9 mouse cellular contexts compared by ENCODE assay signal in genomic region chr17:26918343-26918742, GRCm38 (mm10). TPM values are rescaled to one million over a fixed set of nuclear protein-coding genes. Genes with fewer than 3 reads are reported as not detected.
A peak's percentile ranks its signal among the peaks of the same experiment; 100 is the strongest.
DNase-seq lines count a peak whose midpoint lies in the region; ATAC-seq and TF ChIP-seq lines count a peak whose summit lies in the region.
"Had no signal": no experiment of that assay in that cellular context is flagged by ENCODE, and none has a peak within 500 bp of the region (broad histone marks: within the 10 kb centered on the region; RNA-seq: fewer than 3 reads in every experiment).

No protein-coding gene starts in this region.

- H3K27me3 ChIP-seq in heart, embryonic 14.5 days (ENCODE audit: control insufficient read depth, insufficient read depth, low read length) = no peaks in the 10 kb centered on the region
- H3K27me3 ChIP-seq in CH12.LX (replicated peaks) = no peaks in the 10 kb centered on the region
- no peaks in the 10 kb centered on the region for H3K27me3 ChIP-seq in forebrain, embryonic 11.5 days (ENCODE audit: control insufficient read depth, insufficient read depth, low read length)
- no peaks in the 10 kb centered on the region for H3K27me3 ChIP-seq in limb, embryonic 14.5 days (ENCODE audit: control insufficient read depth, insufficient read depth, low read length)
- no peaks in the 10 kb centered on the region for H3K27me3 ChIP-seq in cerebellum, adult 2 months (ENCODE audit: control insufficient read depth, insufficient read depth, low read length)

- no peak for TF ChIP-seq POLR2A in CH12.LX (IDR thresholded peaks at IDR 0.05; ENCODE audit: low read depth, low read length)
- no peak for TF ChIP-seq POLR2A in limb, embryonic 14.5 days (IDR thresholded peaks at IDR 0.05; ENCODE audit: borderline replicate concordance, extremely low read depth, insufficient read depth, insufficient read length)
- TF ChIP-seq POLR2A in cerebellum, adult 2 months (IDR thresholded peaks at IDR 0.05; ENCODE audit: borderline replicate concordance, insufficient read depth, low read length) = no peak

- 72% methylated on average over 2 of the region's 2 CpGs for WGBS in heart, embryonic 14.5 days
- 72% methylated on average over 2 of the region's 2 CpGs for WGBS in forebrain, embryonic 11.5 days
- WGBS in limb, embryonic 14.5 days = 79% methylated on average over 2 of the region's 2 CpGs
- WGBS in cerebellum, adult 2 months = 76% methylated on average over 2 of the region's 2 CpGs

- peak overlapping the region; percentile 9 to 64; a peak in 2 of 4 replicates for H3K4me3 ChIP-seq in heart, embryonic 14.5 days (ENCODE audit: control insufficient read depth in 1 of 2, insufficient read depth in 1 of 2, low read depth in 1 of 2, low read length in 2 of 2)
- H3K4me3 ChIP-seq in CH12.LX (replicated peaks in 1 of 3; ENCODE audit: low read depth in 2 of 3, low read length in 2 of 3, poor library complexity in 1 of 3) = peak overlapping the region; percentile 35 to 94 (median 83)
- H3K4me3 ChIP-seq in forebrain, embryonic 11.5 days (ENCODE audit: low read depth, low read length) = peak overlapping the region; percentile 65
- H3K4me3 ChIP-seq in limb, embryonic 14.5 days (replicated peaks; ENCODE audit: low read length) = peak overlapping the region; percentile 17
- H3K4me3 ChIP-seq in cerebellum, adult 2 months (replicated peaks; ENCODE audit: insufficient read depth, low read depth, low read length) = no peak overlapping the region

- no peak for ATAC-seq in heart, embryonic 14.5 days (ENCODE audit: insufficient number of reproducible peaks, insufficient read depth, low FRiP score, low read depth)
- ATAC-seq in forebrain, embryonic 11.5 days (replicated peaks; ENCODE audit: low FRiP score) = no peak
- no peak for ATAC-seq in limb, embryonic 14.5 days (ENCODE audit: low FRiP score, low read depth)

- no peak for TF ChIP-seq CTCF in CH12.LX (conservative IDR thresholded peaks at IDR 0.05 in 1 of 2, IDR thresholded peaks at IDR 0.05 in 1 of 2; ENCODE audit: low read depth in 2 of 2, low read length in 2 of 2)
- no peak for TF ChIP-seq CTCF in cerebellum, adult 2 months (IDR thresholded peaks at IDR 0.05; ENCODE audit: borderline replicate concordance, insufficient read depth, low read depth, low read length)

- no peaks in the 10 kb centered on the region for H3K9me3 ChIP-seq in heart, embryonic 14.5 days (ENCODE audit: control insufficient read depth, low read length)
- H3K9me3 ChIP-seq in CH12.LX (replicated peaks; ENCODE audit: low read length) = no peaks in the 10 kb centered on the region
- H3K9me3 ChIP-seq in forebrain, embryonic 11.5 days (ENCODE audit: control insufficient read depth, low read length) = no peaks in the 10 kb centered on the region
- H3K9me3 ChIP-seq in limb, embryonic 14.5 days (ENCODE audit: control insufficient read depth, low read length) = no peaks in the 10 kb centered on the region

- H3K4me2 ChIP-seq in heart, embryonic 14.5 days (ENCODE audit: low read length) = peak overlapping the region; percentile 67
- peak overlapping the region; percentile 96 for H3K4me2 ChIP-seq in CH12.LX (ENCODE audit: insufficient read depth, low read depth, poor library complexity, severe bottlenecking)
- peak overlapping the region; percentile 59 for H3K4me2 ChIP-seq in forebrain, embryonic 11.5 days (ENCODE audit: low read depth, low read length, severe bottlenecking)
- peak overlapping the region; percentile 57 for H3K4me2 ChIP-seq in limb, embryonic 14.5 days (replicated peaks; ENCODE audit: low read depth, low read length, severe bottlenecking)

- no peak for DNase-seq in heart, postnatal 14 days
- no peak for DNase-seq in CH12.LX (ENCODE audit: extremely low read depth)
- DNase-seq in forebrain, embryonic 11.5 days (ENCODE audit: low spot score) = no peak
- no peak for DNase-seq in limb, embryonic 14.5 days (ENCODE audit: low spot score)
- DNase-seq in thymus, postnatal 0 days (ENCODE audit: low spot score) = no peak
- DNase-seq in layer of hippocampus, adult 11-12 months (ENCODE audit: low spot score) = no peak
- DNase-seq in cerebellum, adult 2 months = no peak
- DNase-seq: kidney, postnatal 25 days had no signal

- H3K27ac ChIP-seq in heart, embryonic 14.5 days (replicated peaks in 1 of 2; ENCODE audit: control insufficient read depth in 1 of 2, insufficient read depth in 1 of 2, low read depth in 2 of 2, low read length in 2 of 2) = no peak overlapping the region
- H3K27ac ChIP-seq in CH12.LX (ENCODE audit: insufficient read depth, low read depth) = no peak overlapping the region
- no peak overlapping the region for H3K27ac ChIP-seq in forebrain, embryonic 11.5 days (ENCODE audit: low read depth, low read length)
- no peak overlapping the region for H3K27ac ChIP-seq in limb, embryonic 14.5 days (replicated peaks; ENCODE audit: low read depth, low read length)
- H3K27ac ChIP-seq in cerebellum, adult 2 months (ENCODE audit: insufficient read depth, low read length) = no peak overlapping the region

- in situ Hi-C loops in CH12.LX (cut with MboI; ENCODE audit: low pct_ligation_motif_present, low pct_unique_long_range_greater_than_20kb, low sequenced_read_pairs) = no loop called here

- H3K9ac ChIP-seq in heart, embryonic 14.5 days (ENCODE audit: low read length) = peak overlapping the region; percentile 16; the same call in 1 of the 2 replicates
- H3K9ac ChIP-seq in CH12.LX (ENCODE audit: insufficient read depth, low read depth) = peak overlapping the region; percentile 60; the same call in 1 of the 2 replicates
- peak overlapping the region; percentile 35; the same call in 1 of the 2 replicates for H3K9ac ChIP-seq in forebrain, embryonic 11.5 days (ENCODE audit: low read length)
- H3K9ac ChIP-seq in limb, embryonic 14.5 days (ENCODE audit: low read depth, low read length, severe bottlenecking) = no peak overlapping the region

- TF ChIP-seq RAD21 in CH12.LX (IDR thresholded peaks at IDR 0.05; ENCODE audit: low read depth, low read length) = no peak

- H3K36me3 ChIP-seq in heart, embryonic 14.5 days (ENCODE audit: control insufficient read depth, insufficient read depth, low read length) = peaks cover 18% of the 10 kb centered on the region
- H3K36me3 ChIP-seq in CH12.LX (replicated peaks in 1 of 2; ENCODE audit: control insufficient read depth in 1 of 2, insufficient read depth in 1 of 2, low read length in 1 of 2) = peaks cover 18 to 22% of the 10 kb centered on the region in 2 experiments
- no peaks in the 10 kb centered on the region for H3K36me3 ChIP-seq in forebrain, embryonic 11.5 days (ENCODE audit: control insufficient read depth, insufficient read depth, low read length)
- H3K36me3 ChIP-seq in limb, embryonic 14.5 days (ENCODE audit: control insufficient read depth, insufficient read depth, low read length) = peaks cover 8% of the 10 kb centered on the region

- intact Hi-C loops in heart, postnatal 14 days (cut with DNase I) = loop anchor here (10.0 kb wide), 1 partner anchor 56 kb away; the partner anchor contains the start of gene Zbtb9

- H3K4me1 ChIP-seq in heart, embryonic 14.5 days (ENCODE audit: control insufficient read depth in 2 of 2, insufficient read depth in 2 of 2, low read length in 2 of 2) = peaks cover 4 to 6% of the 10 kb centered on the region in 2 experiments; a peak in 2 of 4 replicates
- H3K4me1 ChIP-seq in CH12.LX (ENCODE audit: control insufficient read depth in 1 of 2, insufficient read depth in 2 of 2) = peaks cover 0 to 14% of the 10 kb centered on the region in 2 experiments; a peak in 2 of 4 replicates
- peaks cover 2% of the 10 kb centered on the region; the same call in 1 of the 2 replicates for H3K4me1 ChIP-seq in forebrain, embryonic 11.5 days (replicated peaks; ENCODE audit: control insufficient read depth, insufficient read depth, low read length)
- H3K4me1 ChIP-seq in limb, embryonic 14.5 days (ENCODE audit: control insufficient read depth, insufficient read depth, low read length) = no peaks in the 10 kb centered on the region
- no peaks in the 10 kb centered on the region for H3K4me1 ChIP-seq in cerebellum, adult 2 months (ENCODE audit: control insufficient read depth, insufficient read depth, low read length)

- no peak for TF ChIP-seq EP300 in CH12.LX (IDR thresholded peaks at IDR 0.05; ENCODE audit: low read length)

- H3K79me2 ChIP-seq in CH12.LX (replicated peaks; ENCODE audit: control insufficient read depth, extremely low read depth, insufficient read depth, poor library complexity, severe bottlenecking) = peaks cover 35% of the 10 kb centered on the region

- dilution Hi-C loops in CH12.LX (cut with MboI; ENCODE audit: extremely low pct_ligation_motif_present, extremely low pct_unique_long_range_greater_than_20kb, low sequenced_read_pairs) = no loop called here

RNA-seq across cellular contexts. Expression of gene Kifc5b, which starts 1.5 kb away (rescaled TPM):
- 4.2 and 5.0 TPM in 2 replicates for polyA plus RNA-seq in heart, embryonic 14.5 days (2014; fragmentation: Nextera tagmentation; extraction: Ambion mirVana)
- 1 to 10 TPM; 1.3 to 2.6 TPM for total RNA-seq in heart, postnatal 14 days (2021)
- total RNA-seq in CH12.LX (2012; rRNA removed) (19.1 and 22.2 TPM in 2 replicates), CH12.LX (2014; rRNA removed) (11.4 and 12.1 TPM in 2 replicates)
- 26.9 and 32.0 TPM in 2 replicates for polyA plus RNA-seq in CH12.LX (2012; ENCODE audit: insufficient read length, low read depth)
- 11.1 and 11.3 TPM in 2 replicates for polyA plus RNA-seq in forebrain, embryonic 11.5 days (2014; fragmentation: Nextera tagmentation; extraction: Ambion mirVana)
- 23.7 TPM in 2 replicates for polyA plus RNA-seq in limb, embryonic 14.5 days (2012; rRNA removed)
- 4.9 and 5.9 TPM in 2 replicates for polyA plus RNA-seq in limb, embryonic 14.5 days (2014; fragmentation: Nextera tagmentation; extraction: Ambion mirVana)
- polyA plus RNA-seq in thymus, postnatal 0 days (2015; fragmentation: Nextera tagmentation; extraction: Ambion mirVana) = 4.2 and 5.8 TPM in 2 replicates
- polyA plus RNA-seq in cerebellum, adult 2 months (2012; rRNA removed) = 5.9 and 6.6 TPM in 2 replicates

RNA-seq across cellular contexts. Expression of gene Phf1, which starts 14.5 kb away (rescaled TPM):
- polyA plus RNA-seq in heart, embryonic 14.5 days (2014; fragmentation: Nextera tagmentation; extraction: Ambion mirVana) = 5.2 and 8.0 TPM in 2 replicates
- total RNA-seq in heart, postnatal 14 days (2021) = 10 to 100 TPM in 1 of 2 experiments, 1 to 10 TPM in 1; 10.0 to 10.6 TPM
- 3.3 and 4.1 TPM in 2 replicates for total RNA-seq in CH12.LX (2012; rRNA removed)
- 1.5 and 1.7 TPM in 2 replicates for total RNA-seq in CH12.LX (2014; rRNA removed)
- 3.5 and 4.2 TPM in 2 replicates for polyA plus RNA-seq in CH12.LX (2012; ENCODE audit: insufficient read length, low read depth)
- polyA plus RNA-seq in forebrain, embryonic 11.5 days (2014; fragmentation: Nextera tagmentation; extraction: Ambion mirVana) = 4.5 and 4.9 TPM in 2 replicates
- polyA plus RNA-seq in limb, embryonic 14.5 days (2012; rRNA removed) = 56.6 and 72.8 TPM in 2 replicates
- polyA plus RNA-seq in limb, embryonic 14.5 days (2014; fragmentation: Nextera tagmentation; extraction: Ambion mirVana) = 11.9 and 12.8 TPM in 2 replicates
- polyA plus RNA-seq in thymus, postnatal 0 days (2015; fragmentation: Nextera tagmentation; extraction: Ambion mirVana) = 8.5 and 9.3 TPM in 2 replicates
- polyA plus RNA-seq in cerebellum, adult 2 months (2012; rRNA removed) = 57.8 and 60.8 TPM in 2 replicates

RNA-seq across cellular contexts. Expression of gene Cuta, which starts 21.0 kb away (rescaled TPM):
- 156 and 173 TPM in 2 replicates for polyA plus RNA-seq in heart, embryonic 14.5 days (2014; fragmentation: Nextera tagmentation; extraction: Ambion mirVana)
- total RNA-seq in heart, postnatal 14 days (2021) = 10 to 100 TPM; 91.1 to 91.8 TPM
- total RNA-seq in CH12.LX (2012; rRNA removed) (34.6 and 42.4 TPM in 2 replicates), CH12.LX (2014; rRNA removed) (26.8 and 30.5 TPM in 2 replicates)
- 83.0 and 121 TPM in 2 replicates for polyA plus RNA-seq in CH12.LX (2012; ENCODE audit: insufficient read length, low read depth)
- polyA plus RNA-seq in forebrain, embryonic 11.5 days (2014; fragmentation: Nextera tagmentation; extraction: Ambion mirVana) = 141 and 154 TPM in 2 replicates
- 127 and 172 TPM in 2 replicates for polyA plus RNA-seq in limb, embryonic 14.5 days (2012; rRNA removed)
- 146 and 158 TPM in 2 replicates for polyA plus RNA-seq in limb, embryonic 14.5 days (2014; fragmentation: Nextera tagmentation; extraction: Ambion mirVana)
- 237 and 241 TPM in 2 replicates for polyA plus RNA-seq in thymus, postnatal 0 days (2015; fragmentation: Nextera tagmentation; extraction: Ambion mirVana)
- polyA plus RNA-seq in cerebellum, adult 2 months (2012; rRNA removed) = 176 and 187 TPM in 2 replicates

RNA-seq across cellular contexts. Expression of gene Syngap1, which starts 22.7 kb away (rescaled TPM):
- 1.5 TPM in 2 replicates for polyA plus RNA-seq in heart, embryonic 14.5 days (2014; fragmentation: Nextera tagmentation; extraction: Ambion mirVana)
- total RNA-seq in heart, postnatal 14 days (2021) = 1 to 10 TPM; 7.3 to 7.7 TPM
- total RNA-seq in CH12.LX (2012; rRNA removed) (1.3 and 1.7 TPM in 2 replicates), CH12.LX (2014; rRNA removed) (0.34 TPM in 1 of 2 replicates, not detected in the other)
- 2.4 and 3.1 TPM in 2 replicates for polyA plus RNA-seq in CH12.LX (2012; ENCODE audit: insufficient read length, low read depth)
- 3.2 and 4.2 TPM in 2 replicates for polyA plus RNA-seq in forebrain, embryonic 11.5 days (2014; fragmentation: Nextera tagmentation; extraction: Ambion mirVana)
- polyA plus RNA-seq in limb, embryonic 14.5 days (2012; rRNA removed) = 82.4 and 111 TPM in 2 replicates
- polyA plus RNA-seq in limb, embryonic 14.5 days (2014; fragmentation: Nextera tagmentation; extraction: Ambion mirVana) = 2.0 and 2.4 TPM in 2 replicates
- 0.21 TPM in 2 replicates for polyA plus RNA-seq in thymus, postnatal 0 days (2015; fragmentation: Nextera tagmentation; extraction: Ambion mirVana)
- polyA plus RNA-seq in cerebellum, adult 2 months (2012; rRNA removed) = 55.9 and 62.5 TPM in 2 replicates

RNA-seq across cellular contexts. Expression of gene Zbtb9, which starts 54.6 kb away (rescaled TPM):
- polyA plus RNA-seq in heart, embryonic 14.5 days (2014; fragmentation: Nextera tagmentation; extraction: Ambion mirVana) = 6.8 TPM in 2 replicates
- 1 to 10 TPM; 1.7 to 3.3 TPM for total RNA-seq in heart, postnatal 14 days (2021)
- total RNA-seq in CH12.LX (2012; rRNA removed) (8.1 and 9.0 TPM in 2 replicates), CH12.LX (2014; rRNA removed) (11.0 and 14.3 TPM in 2 replicates)
- 1.1 and 2.0 TPM in 2 replicates for polyA plus RNA-seq in CH12.LX (2012; ENCODE audit: insufficient read length, low read depth)
- 13.7 and 13.9 TPM in 2 replicates for polyA plus RNA-seq in forebrain, embryonic 11.5 days (2014; fragmentation: Nextera tagmentation; extraction: Ambion mirVana)
- polyA plus RNA-seq in limb, embryonic 14.5 days (2012; rRNA removed) = 12.6 and 14.8 TPM in 2 replicates
- 10.0 and 10.6 TPM in 2 replicates for polyA plus RNA-seq in limb, embryonic 14.5 days (2014; fragmentation: Nextera tagmentation; extraction: Ambion mirVana)
- 21.1 and 24.0 TPM in 2 replicates for polyA plus RNA-seq in thymus, postnatal 0 days (2015; fragmentation: Nextera tagmentation; extraction: Ambion mirVana)
- polyA plus RNA-seq in cerebellum, adult 2 months (2012; rRNA removed) = 13.9 and 14.7 TPM in 2 replicates
